Mouse (Mus musculus) heart, postnatal 0 days (tissue): ENCODE results near the gene Pcid2. TPM values are rescaled to one million over a fixed set of nuclear protein-coding genes. Genes with fewer than 3 reads are reported as not detected.

ENCODE experiments used
- ATAC-seq: fragments of 200-750 bp; cut with Nextera tagmentation; 2 replicates; pipeline ENCODE4 v1.8.0; 2017; ENCODE audit warnings: low read depth, moderate number of reproducible peaks, moderate library complexity; ENCODE audit not compliant: insufficient read depth
- DNase-seq: peaks from one replicate; pipeline ENCODE4 v3.0.0-alpha.2; 2016; ENCODE audit warnings: low spot score
- H3K27ac ChIP-seq: fragments of 300-500 bp; sonication (generic); 2 replicates; pipeline ENCODE4 v1.5.1; 2014; ENCODE audit warnings: low read depth, mild to moderate bottlenecking
- H3K27me3 ChIP-seq: fragments of 300-500 bp; sonication (generic); 2 replicates; pipeline ENCODE4 v1.6.1; 2014; ENCODE audit warnings: low read length, mixed read lengths; ENCODE audit not compliant: control insufficient read depth, insufficient read depth
- H3K36me3 ChIP-seq: fragments of 300-500 bp; sonication (generic); replicated peaks from 2 replicates; pipeline ENCODE4 v1.6.1; 2014; ENCODE audit warnings: low read length, mixed read lengths; ENCODE audit not compliant: control insufficient read depth, insufficient read depth
- H3K4me1 ChIP-seq: fragments of 300-500 bp; sonication (generic); 2 replicates; pipeline ENCODE4 v1.6.1; 2014; ENCODE audit warnings: antibody characterized with exemption; ENCODE audit not compliant: control insufficient read depth, insufficient read depth
- H3K4me2 ChIP-seq: fragments of 300-500 bp; sonication (generic); 2 replicates; pipeline ENCODE4 v1.6.1; 2014; ENCODE audit warnings: low read depth, mild to moderate bottlenecking, low read length, moderate library complexity
- H3K4me3 ChIP-seq: fragments of 300-500 bp; sonication (generic); 2 replicates; pipeline ENCODE4 v1.5.1; 2014; ENCODE audit warnings: low read depth, low read length
- H3K9ac ChIP-seq: fragments of 300-500 bp; sonication (generic); replicated peaks from 2 replicates; pipeline ENCODE4 v1.6.1; 2014; ENCODE audit warnings: low read depth, low read length, mixed read lengths
- H3K9me3 ChIP-seq: fragments of 300-500 bp; sonication (generic); replicated peaks from 2 replicates; pipeline ENCODE4 v1.6.1; 2016; ENCODE audit warnings: low read length; ENCODE audit not compliant: control insufficient read depth
- CTCF ChIP-seq: IDR thresholded peaks from 2 replicates; pipeline ENCODE4 v1.5.1; 2016; ENCODE audit warnings: antibody characterized with exemption, control low read depth, low read depth
- EP300 ChIP-seq: IDR thresholded peaks from 2 replicates; pipeline ENCODE4 v1.6.1; 2016; ENCODE audit warnings: antibody characterized with exemption, low read depth
- WGBS: fragments of 180-500 bp; shearing (Covaris S2); extraction: QIAGEN DNeasy Blood & Tissue Kit; methylation state at CpG from one replicate; pipeline ENCODE4 v1.1.7; 2014; 5-methylcytosine and 5-hydroxymethylcytosine counted together
- polyA plus RNA-seq: library from polyadenylated mRNA; unstranded; fragments of >200 nt; fragmentation: Nextera tagmentation; extraction: Ambion mirVana; gene quantifications from 2 replicates; pipeline ENCODE4 v1.2.1, GENCODE M21; 2015
- total RNA-seq: library from RNA; depleted of rRNA; stranded (reverse); fragments of >200 nt; gene quantifications from 2 replicates; pipeline ENCODE4 v1.2.3, GENCODE M21; 2014; ENCODE audit warnings: low replicate concordance

The Pcid2 gene
- total and polyA plus RNA-seq, 2 experiments from 2014 or later = 12.4 to 13.1 TPM

DNA sequence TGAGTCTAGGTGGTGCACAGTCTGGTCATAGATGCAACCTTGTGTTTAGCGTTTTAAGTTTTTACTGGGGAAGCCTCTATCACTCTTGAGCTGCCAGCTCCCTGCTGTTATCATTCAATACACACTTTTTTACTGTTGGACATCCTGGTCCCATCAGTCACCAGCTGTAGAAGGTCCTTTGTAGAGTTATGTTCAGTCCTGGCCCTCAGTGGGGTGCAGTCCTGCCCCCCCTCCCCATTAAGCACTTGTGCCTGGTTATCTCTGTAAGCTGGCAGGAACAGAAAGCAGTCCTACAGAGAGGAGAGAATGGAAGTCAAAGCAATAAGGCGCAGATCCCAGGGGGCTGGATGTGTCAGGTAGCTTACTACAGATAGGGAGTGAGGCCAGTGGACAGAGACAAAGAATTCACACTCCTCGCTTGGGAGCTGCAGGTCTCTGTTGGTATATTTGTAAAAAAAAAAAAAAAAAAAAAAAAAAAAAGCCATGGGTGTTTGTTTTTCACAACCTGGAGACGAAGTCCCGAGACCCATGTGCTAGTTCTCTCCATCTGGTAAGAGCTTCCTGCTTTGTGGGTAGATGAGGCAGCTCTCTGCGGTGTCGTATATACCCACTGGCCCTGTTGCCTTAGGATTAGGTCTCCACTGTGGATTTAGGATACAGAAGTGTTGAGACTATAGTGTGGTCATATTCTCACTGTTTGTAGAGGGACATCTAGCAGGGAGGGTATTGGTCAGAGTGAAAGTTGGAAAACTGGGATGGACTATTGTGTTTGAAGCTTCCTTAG, 15.8 kb upstream of the Pcid2 start:
- peaks cover 52% of the 10 kb centered on the region for H3K36me3 ChIP-seq
- peak; percentile 64 for ATAC-seq
- no peak for TF ChIP-seq CTCF
- TF ChIP-seq EP300 = no peak

DNA sequence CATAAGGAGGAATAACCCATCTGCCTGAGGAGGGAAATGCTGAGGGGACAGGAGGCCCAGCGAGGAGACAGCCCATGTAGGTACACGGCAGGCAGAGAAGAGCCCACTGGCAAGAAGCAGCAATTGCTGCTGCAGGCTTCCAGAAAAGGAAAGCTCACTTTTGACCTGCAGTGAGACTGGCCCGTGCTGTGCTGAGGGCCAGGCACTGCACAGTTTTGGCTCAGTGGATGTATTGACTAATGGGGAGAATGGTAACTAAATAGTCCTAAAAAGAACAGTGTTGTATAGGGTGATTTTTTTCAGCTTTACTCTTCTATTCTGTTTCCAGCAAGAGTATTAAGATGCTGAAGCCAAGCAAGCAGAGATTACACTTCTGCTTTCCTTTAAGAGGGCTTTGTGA, 13.3 kb upstream of the Pcid2 start:
- ATAC-seq (no peak), DNase-seq (no peak)
- no peaks in the 10 kb centered on the region for H3K9me3 ChIP-seq
- no peaks in the 10 kb centered on the region for H3K27me3 ChIP-seq
- H3K27ac ChIP-seq = no peak overlapping the region
- WGBS = 66% methylated on average over 3 of the region's 3 CpGs
- peaks cover 3% of the 10 kb centered on the region; the same call in 1 of the 2 replicates for H3K4me1 ChIP-seq
- no peak overlapping the region for H3K4me3 ChIP-seq
- TF ChIP-seq EP300 = no peak
- no peak for TF ChIP-seq CTCF
- no peak overlapping the region for H3K4me2 ChIP-seq
- H3K9ac ChIP-seq = no peak overlapping the region
- H3K36me3 ChIP-seq = peaks cover 34% of the 10 kb centered on the region

More for the DNA sequence above, 15.8 kb upstream of the Pcid2 start:
- Histone ChIP-seq H3K4me1 (peaks cover 3% of the 10 kb centered on the region; the same call in 1 of the 2 replicates), H3K9me3 (no peaks in the 10 kb centered on the region), H3K4me3 (no peak overlapping the region), H3K4me2 (no peak overlapping the region), H3K9ac (no peak overlapping the region), H3K27ac (no peak overlapping the region), H3K27me3 (no peaks in the 10 kb centered on the region)
- 51% methylated on average over 7 of the region's 7 CpGs for WGBS
- DNase-seq = no peak

DNA sequence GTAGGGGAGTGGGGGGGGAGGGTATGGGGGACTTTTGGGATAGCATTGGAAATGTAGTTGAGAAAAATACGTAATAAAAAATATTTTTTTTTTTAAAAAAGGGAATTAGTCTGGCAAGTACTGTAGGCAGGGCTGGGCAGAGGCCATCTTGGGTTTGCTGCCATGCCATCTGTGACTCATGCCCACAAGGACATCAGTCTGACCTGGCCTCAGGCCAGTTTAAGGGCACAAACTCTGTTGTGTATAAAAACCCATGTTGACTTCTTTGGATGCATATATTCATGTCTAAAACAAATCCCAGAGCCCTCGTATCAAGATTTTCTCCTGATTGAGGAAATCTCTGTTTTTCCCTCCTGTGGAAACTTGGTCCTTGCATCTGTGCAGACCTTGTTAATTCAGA, 11.8 kb upstream of the Pcid2 start:
- Histone ChIP-seq H3K4me2 (no peak overlapping the region), H3K9ac (no peak overlapping the region), H3K36me3 (peaks cover 27% of the 10 kb centered on the region), H3K27ac (no peak overlapping the region), H3K9me3 (no peaks in the 10 kb centered on the region), H3K4me1 (no peaks in the 10 kb centered on the region; the same call in 1 of the 2 replicates), H3K4me3 (no peak overlapping the region), H3K27me3 (no peaks in the 10 kb centered on the region)
- ATAC-seq (no peak), DNase-seq (no peak)
- WGBS = 95% methylated on average over 2 of the region's 2 CpGs
- TF ChIP-seq CTCF = no peak
- TF ChIP-seq EP300 = no peak

DNA sequence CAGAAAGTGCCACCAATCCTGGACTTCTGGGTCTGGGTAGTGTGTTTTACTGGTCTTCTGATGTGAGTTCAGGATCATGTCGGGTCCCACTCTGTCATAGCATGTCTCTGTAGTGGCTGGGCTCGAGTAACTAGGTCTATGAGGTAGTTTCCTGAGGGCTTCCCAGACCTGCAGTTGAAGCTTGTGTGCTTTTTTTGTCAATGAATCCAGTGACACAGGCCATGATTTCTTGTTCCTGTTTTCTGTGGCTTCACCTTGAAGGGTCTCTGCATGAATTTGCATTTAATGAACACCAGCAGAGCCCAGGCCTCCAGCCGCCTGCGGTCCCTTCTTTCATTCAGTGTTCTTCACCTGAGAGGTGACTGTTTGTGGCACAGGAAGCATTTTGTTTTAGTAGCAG, 8.0 kb upstream of the Pcid2 start:
- no peak for ATAC-seq

DNA sequence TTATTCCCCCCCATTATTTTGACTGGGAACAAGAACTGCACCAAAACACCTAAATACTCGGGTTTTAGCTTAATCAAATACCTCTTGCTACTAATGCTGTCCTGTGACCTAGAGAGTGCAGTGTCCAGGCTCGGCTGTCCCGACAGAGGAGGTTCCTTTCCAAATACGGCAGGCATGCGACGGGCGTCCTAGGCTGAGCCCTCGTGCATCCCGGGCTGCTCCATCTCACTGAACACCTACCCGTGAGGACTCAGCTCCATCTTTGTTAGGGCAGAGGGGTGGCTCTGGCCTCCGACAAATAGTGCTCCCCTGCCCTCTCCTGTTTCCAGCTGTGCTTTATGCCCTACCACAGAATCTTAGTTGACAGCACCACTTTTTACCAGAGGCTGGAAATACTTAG, 6.7 kb upstream of the Pcid2 start:
- DNase-seq (no peak), ATAC-seq (peak; percentile 50; the same call in 1 of the 2 replicates)
- Histone ChIP-seq H3K4me2 (no peak overlapping the region), H3K27ac (no peak overlapping the region), H3K4me1 (peaks cover 12% of the 10 kb centered on the region; the same call in 1 of the 2 replicates), H3K27me3 (no peaks in the 10 kb centered on the region), H3K36me3 (peaks cover 7% of the 10 kb centered on the region; the same call in 1 of the 2 replicates), H3K4me3 (no peak overlapping the region), H3K9me3 (no peaks in the 10 kb centered on the region), H3K9ac (no peak overlapping the region)
- 56% methylated on average over 11 of the region's 11 CpGs for whole genome bisulfite sequencing
- TF ChIP-seq CTCF (no peak), EP300 (no peak)

More for the DNA sequence above, 8.0 kb upstream of the Pcid2 start:
- Histone ChIP-seq H3K4me3 (no peak overlapping the region), H3K27me3 (no peaks in the 10 kb centered on the region), H3K9ac (no peak overlapping the region), H3K4me1 (peaks cover 9% of the 10 kb centered on the region; the same call in 1 of the 2 replicates), H3K36me3 (peaks cover 7% of the 10 kb centered on the region), H3K27ac (no peak overlapping the region), H3K4me2 (no peak overlapping the region), H3K9me3 (no peaks in the 10 kb centered on the region)
- DNase-seq = no peak
- 90% methylated on average over 4 of the region's 4 CpGs for WGBS
- no peak for TF ChIP-seq CTCF
